Mouse (Mus musculus) ZHBTc4 (cell line): ENCODE measurements around the gene Glul.

Experiments used
- DNase-seq: peaks from one replicate; pipeline ENCODE4 v3.0.0-alpha.2; 2011; ENCODE audit warnings: low read depth, low spot score

Glul gene

GRCm38 (mm10) chr1:153909213-153909962, 9.6 kb downstream of the Glul start:
- no peak for DNase-seq

- no peak for DNase-seq
These were observed 10.2 kb downstream of the Glul start for GRCm38 (mm10) chr1:153909963-153910291.

GRCm38 (mm10) chr1:153910423-153910822, 10.7 kb downstream of the Glul start:
- no peak for DNase-seq

- DNase-seq, result no peak
These were observed 11.6 kb downstream of the Glul start for GRCm38 (mm10) chr1:153911276-153911795.

- no peak for DNase-seq
These were observed 14.1 kb downstream of the Glul start for GRCm38 (mm10) chr1:153913869-153914268.

- DNase-seq, result no peak
These were observed 18.9 kb downstream of the Glul start for GRCm38 (mm10) chr1:153918521-153919206.

- no peak for DNase-seq
These were observed 21.9 kb downstream of the Glul start for GRCm38 (mm10) chr1:153921642-153922041.

GRCm38 (mm10) chr1:153922571-153923021, 22.9 kb downstream of the Glul start:
- DNase-seq, result no peak

GRCm38 (mm10) chr1:153924395-153925385, 24.9 kb downstream of the Glul start:
- no peak for DNase-seq

GRCm38 (mm10) chr1:153930431-153930830, 30.7 kb downstream of the Glul start:
- DNase-seq, result no peak

GRCm38 (mm10) chr1:153933772-153934171, 34.0 kb downstream of the Glul start:
- no peak for DNase-seq

- DNase-seq, result no peak
These were observed 36.2 kb downstream of the Glul start for GRCm38 (mm10) chr1:153935844-153936380.

GRCm38 (mm10) chr1:153937025-153937424, 37.3 kb downstream of the Glul start:
- no peak for DNase-seq

GRCm38 (mm10) chr1:153940986-153941385, 41.2 kb downstream of the Glul start:
- DNase-seq, result no peak

GRCm38 (mm10) chr1:153945181-153945580, 45.4 kb downstream of the Glul start:
- peak; percentile 64 for DNase-seq

GRCm38 (mm10) chr1:153946971-153947370, 47.2 kb downstream of the Glul start:
- DNase-seq, result no peak

- no peak for DNase-seq
These were observed 48.1 kb downstream of the Glul start for GRCm38 (mm10) chr1:153947837-153948236.

- no peak for DNase-seq
These were observed 53.5 kb downstream of the Glul start for GRCm38 (mm10) chr1:153953232-153953631.

- peak; percentile 20 for DNase-seq
These were observed 54.1 kb downstream of the Glul start for GRCm38 (mm10) chr1:153953797-153954196.

- no peak for DNase-seq
These were observed 58.1 kb downstream of the Glul start for GRCm38 (mm10) chr1:153957850-153958249.
